Mouse (Mus musculus) gastrocnemius, postnatal 4 days (tissue): ENCODE measurements at regions not wholly inside any gene's neighbourhood (a gene's known extent, or its start where the extent isn't known, plus 50 kb on each side); places are given as distances from the start of the nearest gene placed in this dataset.

Experiments used
- DNase-seq, 2 experiments: peaks; one replicate each; pipeline ENCODE4 v3.0.0; 2021 to 2022; ENCODE audit warnings: low spot score in 2 of 2, mixed read lengths in 2 of 2

GRCm38 (mm10) chr1:136717830-136718517 is 93.3 kb downstream of the Zfp281 start:
- DNase-seq = no peak

- no peak for DNase-seq
Observed at GRCm38 (mm10) chr1:136723839-136724443, 99.2 kb downstream of the Zfp281 start.

- DNase-seq = no peak
Observed at GRCm38 (mm10) chr1:136725242-136725641, 100.5 kb downstream of the Zfp281 start.

- no peak for DNase-seq
Observed at GRCm38 (mm10) chr1:136726145-136726935, 101.6 kb downstream of the Zfp281 start.

- no peak for DNase-seq
Observed at GRCm38 (mm10) chr1:136727868-136728631, 103.3 kb downstream of the Zfp281 start.

- DNase-seq = no peak
Observed at GRCm38 (mm10) chr1:136728632-136728944, 103.9 kb downstream of the Zfp281 start.

GRCm38 (mm10) chr1:136730638-136731037 is 105.9 kb downstream of the Zfp281 start:
- DNase-seq = no peak

GRCm38 (mm10) chr1:136738030-136738429 is 113.3 kb downstream of the Zfp281 start:
- no peak for DNase-seq

- peak; percentile 24 to 57 for DNase-seq
Observed at GRCm38 (mm10) chr1:136739486-136739885, 114.8 kb downstream of the Zfp281 start.

- no peak for DNase-seq
Observed at GRCm38 (mm10) chr1:136741061-136741460, 116.4 kb downstream of the Zfp281 start.

GRCm38 (mm10) chr1:136749188-136749587 is 124.5 kb downstream of the Zfp281 start:
- DNase-seq = no peak

GRCm38 (mm10) chr1:136751464-136752191 is 126.9 kb downstream of the Zfp281 start:
- no peak for DNase-seq

- DNase-seq = no peak
Observed at GRCm38 (mm10) chr1:136754286-136754685, 129.6 kb downstream of the Zfp281 start.

- no peak for DNase-seq
Observed at GRCm38 (mm10) chr1:136758730-136759129, 134.0 kb downstream of the Zfp281 start.

- no peak for DNase-seq
Observed at GRCm38 (mm10) chr1:136759164-136759563, 134.5 kb downstream of the Zfp281 start.

GRCm38 (mm10) chr1:136761467-136761866 is 136.8 kb downstream of the Zfp281 start:
- DNase-seq = no peak

- DNase-seq = peak in 1 of 2 experiments; percentile 24
Observed at GRCm38 (mm10) chr1:136768969-136769401, 144.3 kb downstream of the Zfp281 start.

- no peak for DNase-seq
Observed at GRCm38 (mm10) chr1:136773743-136774142, 149.0 kb downstream of the Zfp281 start.

GRCm38 (mm10) chr1:136776211-136776610 is 151.5 kb downstream of the Zfp281 start:
- no peak for DNase-seq

- DNase-seq = no peak
Observed at GRCm38 (mm10) chr1:136777263-136777980, 152.7 kb downstream of the Zfp281 start.
